In the genomic region with DNA sequence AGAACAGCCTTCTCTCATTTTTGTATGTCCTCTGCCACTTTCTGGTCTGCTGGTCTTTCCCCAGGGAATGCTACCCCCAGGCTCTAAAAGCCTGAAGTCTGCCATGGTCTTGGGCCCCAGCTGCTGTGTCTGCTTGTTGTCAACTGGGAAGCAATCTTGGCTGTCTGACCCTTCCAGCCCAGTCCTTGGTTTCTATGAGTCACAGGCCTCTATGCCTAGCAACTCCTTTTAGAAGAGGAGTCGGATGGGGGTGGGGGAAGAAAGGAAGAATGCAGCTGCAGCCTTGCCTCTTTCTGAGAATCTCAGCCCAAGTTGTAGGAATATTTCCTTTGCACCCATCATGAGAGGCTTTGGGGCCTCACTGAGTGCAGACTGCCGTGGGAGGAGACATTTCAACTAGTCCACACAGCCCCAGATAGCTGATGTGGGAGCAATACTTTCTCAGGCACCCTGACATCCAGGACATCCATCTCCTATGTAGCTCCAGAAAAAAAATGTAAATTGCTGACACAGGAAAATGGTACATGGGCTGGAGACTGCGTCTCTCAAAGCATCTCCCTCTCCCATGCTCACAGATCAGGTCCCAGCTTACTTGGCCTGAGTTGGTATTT, we compare ENCODE assay signal across 14 mouse cellular contexts. TPM values are rescaled to one million over a fixed set of nuclear protein-coding genes. Genes with fewer than 3 reads are reported as not detected.
DNase-seq lines count a peak whose midpoint lies in the region; ATAC-seq and TF ChIP-seq lines count a peak whose summit lies in the region.
"Had no signal": no experiment of that assay in that cellular context is flagged by ENCODE, and none has a peak within 500 bp of the region (broad histone marks: within the 10 kb centered on the region; RNA-seq: fewer than 3 reads in every experiment).

No protein-coding gene starts in this region.

- no peak for TF ChIP-seq POLR2A in cerebellum, adult 2 months (IDR thresholded peaks at IDR 0.05; ENCODE audit: borderline replicate concordance, insufficient read depth, low read length)

- H3K9ac ChIP-seq in stomach, embryonic 15.5 days, result no peak overlapping the region
- H3K9ac ChIP-seq: kidney, embryonic 15.5 days; limb, embryonic 12.5 days; lung, embryonic 15.5 days had no signal

- H3K9me3 ChIP-seq in stomach, embryonic 15.5 days, result no peaks in the 10 kb centered on the region
- H3K9me3 ChIP-seq in midbrain, embryonic 10.5 days (replicated peaks), result no peaks in the 10 kb centered on the region
- H3K9me3 ChIP-seq: kidney, embryonic 15.5 days; limb, embryonic 12.5 days; lung, embryonic 15.5 days had no signal

- 36% methylated on average over 3 of the region's 3 CpGs for WGBS in stomach, embryonic 15.5 days
- WGBS in midbrain, embryonic 10.5 days, result 70% methylated on average over 3 of the region's 3 CpGs
- WGBS in cerebellum, adult 2 months, result 46% methylated on average over 3 of the region's 3 CpGs

- no peaks in the 10 kb centered on the region; the same call in 1 of the 2 replicates for H3K27me3 ChIP-seq in stomach, embryonic 15.5 days (replicated peaks)
- peaks cover 100% of the 10 kb centered on the region for H3K27me3 ChIP-seq in midbrain, embryonic 10.5 days (ENCODE audit: low read depth, poor library complexity, severe bottlenecking)
- no peaks in the 10 kb centered on the region for H3K27me3 ChIP-seq in cerebellum, adult 2 months (ENCODE audit: control insufficient read depth, insufficient read depth, low read length)

- TF ChIP-seq CTCF in gastrocnemius, adult 2 months (IDR thresholded peaks at IDR 0.05), result no peak
- no peak for TF ChIP-seq CTCF in cerebellum, adult 2 months (IDR thresholded peaks at IDR 0.05; ENCODE audit: borderline replicate concordance, insufficient read depth, low read depth, low read length)

- DNase-seq in gastrocnemius, adult 2 months, result peak; percentile 23
- no peak for DNase-seq in gastrocnemius, adult 18-20 months (ENCODE audit: low spot score)
- DNase-seq in left cerebral cortex, postnatal 4 days, result peak; percentile 2
- DNase-seq in left cerebral cortex, adult 11 months (ENCODE audit: low spot score), result no peak
- peak; percentile 22 for DNase-seq in embryo, embryonic 10.5 days (ENCODE audit: low spot score)
- DNase-seq in midbrain, embryonic 10.5 days (ENCODE audit: low spot score), result no peak
- no peak for DNase-seq in cerebellum, adult 2 months
- DNase-seq: cerebellum, postnatal 25 days; thymus, postnatal 36 days had no signal

- H3K36me3 ChIP-seq in stomach, embryonic 15.5 days, result no peaks in the 10 kb centered on the region
- H3K36me3 ChIP-seq in midbrain, embryonic 10.5 days, result no peaks in the 10 kb centered on the region
- H3K36me3 ChIP-seq: kidney, embryonic 15.5 days; limb, embryonic 12.5 days; lung, embryonic 15.5 days had no signal

- no peaks in the 10 kb centered on the region for H3K4me1 ChIP-seq in stomach, embryonic 15.5 days
- no peaks in the 10 kb centered on the region; the same call in 1 of the 2 replicates for H3K4me1 ChIP-seq in midbrain, embryonic 10.5 days
- H3K4me1 ChIP-seq in cerebellum, adult 2 months (ENCODE audit: control insufficient read depth, insufficient read depth, low read length), result peaks cover 3% of the 10 kb centered on the region; the same call in 1 of the 2 replicates
- H3K4me1 ChIP-seq: kidney, embryonic 15.5 days; lung, embryonic 15.5 days had no signal

- H3K27ac ChIP-seq in gastrocnemius, adult 2 months, result no peak overlapping the region
- H3K27ac ChIP-seq in stomach, embryonic 15.5 days, result peak overlapping the region; percentile 26; the same call in 1 of the 2 replicates
- no peak overlapping the region for H3K27ac ChIP-seq in midbrain, embryonic 10.5 days (replicated peaks)
- no peak overlapping the region for H3K27ac ChIP-seq in cerebellum, adult 2 months (ENCODE audit: insufficient read depth, low read length)
- H3K27ac ChIP-seq: kidney, embryonic 15.5 days; limb, embryonic 12.5 days; lung, embryonic 15.5 days had no signal

- ATAC-seq in stomach, embryonic 15.5 days (ENCODE audit: insufficient read depth, low FRiP score, low read depth), result 0 out of 2 replicates have a peak, but pooled peaks have one; percentile 18
- ATAC-seq: midbrain, embryonic 16.5 days had no signal

- no peak overlapping the region for H3K4me3 ChIP-seq in gastrocnemius, adult 2 months
- H3K4me3 ChIP-seq in stomach, embryonic 15.5 days (replicated peaks), result no peak overlapping the region
- no peak overlapping the region for H3K4me3 ChIP-seq in midbrain, embryonic 10.5 days
- no peak overlapping the region for H3K4me3 ChIP-seq in cerebellum, adult 2 months (replicated peaks; ENCODE audit: insufficient read depth, low read depth, low read length)
- H3K4me3 ChIP-seq: kidney, embryonic 15.5 days; limb, embryonic 12.5 days; lung, embryonic 15.5 days had no signal

- no peak overlapping the region for H3K4me2 ChIP-seq in stomach, embryonic 15.5 days
- H3K4me2 ChIP-seq: kidney, embryonic 15.5 days; limb, embryonic 12.5 days; lung, embryonic 15.5 days had no signal

- intact Hi-C loops in gastrocnemius, adult 2 months (cut with DNase I), result no loop called here
- intact Hi-C loops in left cerebral cortex, postnatal 4 days (cut with DNase I), result no loop called here

RNA-seq across cellular contexts. Expression of gene Nhsl2, which starts 33.1 kb away (rescaled TPM):
- total RNA-seq in gastrocnemius, adult 2 months (2021), result 1 to 10 TPM; 1.4 to 2.4 TPM
- 1 to 10 TPM; 1.4 to 2.8 TPM for total RNA-seq in gastrocnemius, adult 18-20 months (2021)
- 10 to 100 TPM in 1 of 2 experiments, 1 to 10 TPM in 1; 9.8 to 11.3 TPM for total RNA-seq in left cerebral cortex, postnatal 4 days (2021)
- polyA plus RNA-seq in stomach, embryonic 15.5 days (2015; fragmentation: Nextera tagmentation; extraction: Ambion mirVana), result 10.5 and 15.3 TPM in 2 replicates
- 14.0 and 14.1 TPM in 2 replicates for polyA plus RNA-seq in midbrain, embryonic 10.5 days (2016; fragmentation: Nextera tagmentation; extraction: Ambion mirVana)
- 13.1 and 15.7 TPM in 2 replicates for polyA plus RNA-seq in cerebellum, adult 2 months (2012; rRNA removed)

Comparison
In these comparisons a context has a peak if more than half of its experiments do, and no peak if none do; other contexts are left out.
1. DNase-seq: peak in gastrocnemius, adult 2 months (single experiment), left cerebral cortex, postnatal 4 days (single experiment) and embryo, embryonic 10.5 days (single experiment); none in gastrocnemius, adult 18-20 months (single experiment), left cerebral cortex, adult 11 months (single experiment), midbrain, embryonic 10.5 days (single experiment) and cerebellum, adult 2 months (0 of 2).